Mouse (Mus musculus) layer of hippocampus, postnatal 14 days (tissue): ENCODE measurements at regions not wholly inside any gene's neighbourhood (a gene's known extent, or its start where the extent isn't known, plus 50 kb on each side); places are given as distances from the start of the nearest gene placed in this dataset.

Source experiments
- DNase-seq, 2 experiments: peaks; one replicate each; pipeline ENCODE4 v3.0.0; 2021 to 2022; ENCODE audit warnings: low spot score in 2 of 2, mixed read lengths in 1 of 2

- no peak for DNase-seq
These were observed 597.8 kb upstream of the Gm10131 start for GRCm38 (mm10) chr8:34709316-34709715.

DNA sequence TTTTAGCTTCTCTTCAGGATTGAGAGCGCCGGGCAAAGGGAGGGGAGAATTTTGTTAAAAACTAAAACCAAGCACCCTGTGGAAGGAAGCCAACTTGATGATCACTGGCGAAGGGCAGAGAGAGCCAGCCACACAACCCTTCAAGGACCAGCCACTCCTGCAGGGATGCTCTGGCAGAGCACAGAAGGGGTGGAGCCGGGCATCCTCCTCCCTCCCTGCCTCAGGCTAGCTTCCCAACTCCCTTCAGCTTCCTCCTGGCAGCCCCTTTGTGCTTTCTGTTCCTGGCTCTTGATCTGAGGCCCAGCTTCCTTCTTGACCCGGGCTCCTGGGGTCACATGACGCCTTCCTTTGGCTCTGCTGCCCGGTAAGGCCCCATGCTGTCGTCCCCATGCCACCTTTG, 591.8 kb upstream of the Gm10131 start:
- DNase-seq, result no peak

- DNase-seq, result no peak
These were observed 591.3 kb upstream of the Gm10131 start for GRCm38 (mm10) chr8:34702806-34703205.

- no peak for DNase-seq
These were observed 587.5 kb upstream of the Gm10131 start for GRCm38 (mm10) chr8:34699015-34699414.

DNA sequence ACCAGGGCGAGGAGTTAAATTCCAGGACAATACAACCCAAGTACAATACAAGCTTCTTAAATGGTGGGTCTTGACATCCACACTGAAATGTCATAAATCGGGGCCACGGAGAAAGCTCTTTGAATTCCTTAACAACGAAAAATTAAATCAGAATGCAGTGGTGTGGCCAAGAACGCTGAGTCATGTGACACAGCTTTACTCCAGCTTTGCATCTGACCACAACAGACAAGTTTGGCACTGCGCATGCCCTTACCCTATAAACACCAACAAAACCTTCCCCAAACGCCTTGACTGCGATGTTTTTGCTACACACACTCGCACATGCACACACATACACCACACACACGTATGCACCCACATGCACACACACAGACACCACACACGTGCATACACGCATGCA, 584.8 kb upstream of the Gm10131 start:
- DNase-seq, result no peak

DNA sequence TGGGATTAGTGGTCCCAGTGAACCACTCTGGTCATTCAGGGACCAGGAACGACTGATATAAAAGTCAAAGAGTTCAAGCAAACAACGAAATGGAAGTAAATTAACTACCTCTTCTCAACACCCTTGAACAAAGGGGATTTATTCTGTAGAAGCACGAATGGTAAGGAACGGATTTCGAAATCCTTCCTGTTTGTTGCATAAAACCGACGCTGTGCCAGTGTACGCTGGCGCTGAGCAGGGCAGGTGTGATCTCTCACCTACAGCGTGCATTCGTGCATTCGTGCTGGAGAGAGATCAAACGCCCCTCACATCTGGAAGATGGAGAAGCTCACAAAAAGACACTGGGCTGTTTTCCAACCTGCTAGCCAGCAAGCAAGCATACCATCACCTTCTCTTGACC, 581.1 kb upstream of the Gm10131 start:
- no peak for DNase-seq

DNA sequence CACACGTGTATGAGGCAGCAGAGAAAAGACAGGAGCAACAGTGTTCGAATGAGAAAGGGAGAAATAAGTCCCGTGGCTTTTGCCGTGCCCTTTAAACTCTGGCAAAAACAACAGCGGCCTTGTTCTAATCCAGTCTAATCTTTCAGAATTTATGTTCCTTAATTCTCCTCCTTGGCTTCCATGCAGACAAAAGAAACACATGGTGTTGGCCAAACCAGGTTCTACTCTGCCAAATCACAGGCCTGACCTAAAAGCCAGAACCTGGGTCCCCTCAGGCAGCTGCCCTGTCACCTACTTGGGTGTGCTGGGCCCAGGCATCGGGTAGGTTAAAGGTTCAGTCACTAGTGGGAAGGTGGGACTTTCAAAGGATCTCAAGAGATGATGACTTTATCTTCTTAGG, 580.2 kb upstream of the Gm10131 start:
- no peak for DNase-seq

DNA sequence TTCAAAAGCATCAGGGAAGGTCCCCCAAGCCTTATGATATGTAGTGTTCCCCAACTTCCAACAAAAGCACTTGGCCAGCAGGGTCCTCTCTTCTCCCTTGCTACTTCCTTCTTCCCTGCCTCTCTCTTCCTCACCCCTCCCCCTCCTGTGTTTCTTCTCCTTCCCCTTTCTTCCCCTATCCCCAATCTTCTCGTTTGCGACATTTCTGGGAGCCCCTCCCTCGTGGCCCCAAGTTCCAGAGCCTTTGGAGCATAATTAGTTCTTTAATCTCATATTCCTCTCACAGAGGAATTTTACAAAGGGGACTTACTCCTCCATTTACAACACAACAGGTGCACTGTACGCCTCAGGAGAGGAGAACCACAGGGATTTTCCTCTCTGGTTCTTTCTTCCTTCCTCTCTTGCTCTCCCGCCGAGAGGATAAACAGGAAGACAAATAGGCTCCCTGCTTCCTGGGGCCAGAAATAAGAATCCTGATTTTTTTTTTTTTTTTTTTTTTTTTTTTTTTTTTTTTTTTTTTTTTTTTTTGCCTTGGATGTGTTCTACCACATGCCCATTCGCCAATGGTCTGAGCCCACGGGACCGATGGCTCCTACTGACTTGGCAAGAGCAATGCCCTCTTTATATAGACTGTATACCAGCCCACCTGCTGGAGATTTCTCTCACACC, 578.4 kb upstream of the Gm10131 start:
- no peak for DNase-seq

DNA sequence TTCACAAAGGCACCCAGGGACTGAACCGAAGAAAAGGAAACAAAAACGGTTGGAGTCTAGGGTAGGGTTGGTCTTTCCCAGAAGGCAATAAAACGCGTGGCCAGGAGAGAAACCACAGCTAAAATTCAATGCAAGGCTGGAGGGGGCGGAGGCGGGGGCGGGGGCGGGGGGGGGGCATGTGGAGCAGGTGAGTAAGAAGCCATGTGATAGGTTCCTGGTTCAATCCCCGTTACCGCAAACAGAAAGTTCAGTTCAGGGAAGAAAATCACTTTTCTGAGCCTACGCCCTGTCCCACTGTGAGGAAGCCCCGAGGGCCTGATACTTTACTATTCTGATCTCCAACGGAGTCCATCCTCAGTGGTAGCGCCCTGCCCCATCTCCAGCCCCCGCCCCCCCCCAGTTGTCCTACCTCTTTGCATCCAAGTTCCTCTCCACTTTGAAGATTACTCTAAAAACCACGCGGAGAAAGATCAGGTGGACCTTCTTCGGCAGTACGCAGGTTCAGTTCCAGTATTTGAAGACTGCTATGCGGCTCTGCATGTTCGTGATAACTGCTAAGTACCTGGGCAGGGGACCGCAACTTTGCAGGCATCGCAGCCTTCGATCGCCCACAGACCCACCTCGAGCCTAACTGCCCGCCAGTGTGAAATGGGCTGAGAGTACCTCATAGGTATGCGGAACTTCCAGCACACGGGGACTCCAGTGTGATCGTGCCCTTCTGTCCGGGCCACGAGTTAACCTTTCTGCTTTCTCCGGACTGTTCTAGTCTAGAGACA, 577.7 kb upstream of the Gm10131 start:
- DNase-seq, result no peak

- DNase-seq, result peak in 1 of 2 experiments; percentile 31
These were observed 577.0 kb upstream of the Gm10131 start for GRCm38 (mm10) chr8:34688396-34689048.

DNA sequence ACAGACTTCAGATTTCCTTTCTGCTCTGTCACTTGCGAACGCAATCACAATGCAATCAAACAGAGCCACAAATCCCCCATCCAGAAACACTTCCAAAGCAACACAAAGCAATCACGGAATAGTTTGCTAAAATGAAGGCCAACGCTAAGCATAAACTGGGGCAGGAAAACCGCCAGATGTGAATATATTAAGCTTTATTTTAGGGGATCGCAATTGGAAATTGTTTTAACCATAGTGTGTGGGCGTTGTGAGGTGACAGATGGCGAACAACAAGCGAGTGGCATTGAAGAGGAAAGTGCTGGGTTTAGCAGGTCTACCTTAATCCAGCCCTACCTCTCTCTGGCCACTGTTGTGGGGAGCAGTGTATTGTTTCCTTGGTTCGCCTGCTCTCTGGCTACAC, 574.8 kb upstream of the Gm10131 start:
- DNase-seq, result no peak

DNA sequence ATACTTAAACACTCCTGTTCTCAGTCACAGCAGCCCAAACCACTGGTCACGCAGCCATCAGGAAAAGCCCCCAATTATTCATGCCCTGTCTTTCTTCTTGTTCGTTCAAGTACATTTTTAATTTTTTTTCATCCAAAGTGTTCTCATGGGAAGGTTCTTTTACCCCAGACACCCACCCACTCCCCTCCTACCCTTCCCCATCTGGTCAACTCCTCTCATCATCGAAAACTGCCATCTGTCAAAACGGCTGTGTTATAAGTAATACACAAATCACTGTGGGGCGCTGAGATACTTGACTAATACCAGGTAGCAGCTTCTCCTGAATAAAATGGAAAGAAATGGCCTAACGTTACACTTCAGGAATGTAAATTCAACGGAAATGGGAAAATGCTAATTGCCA, 573.1 kb upstream of the Gm10131 start:
- peak; percentile 43 to 84 for DNase-seq

GRCm38 (mm10) chr8:34683173-34683572, 571.6 kb upstream of the Gm10131 start:
- no peak for DNase-seq

- DNase-seq, result no peak
These were observed 570.7 kb upstream of the Gm10131 start for GRCm38 (mm10) chr8:34682221-34682620.

DNA sequence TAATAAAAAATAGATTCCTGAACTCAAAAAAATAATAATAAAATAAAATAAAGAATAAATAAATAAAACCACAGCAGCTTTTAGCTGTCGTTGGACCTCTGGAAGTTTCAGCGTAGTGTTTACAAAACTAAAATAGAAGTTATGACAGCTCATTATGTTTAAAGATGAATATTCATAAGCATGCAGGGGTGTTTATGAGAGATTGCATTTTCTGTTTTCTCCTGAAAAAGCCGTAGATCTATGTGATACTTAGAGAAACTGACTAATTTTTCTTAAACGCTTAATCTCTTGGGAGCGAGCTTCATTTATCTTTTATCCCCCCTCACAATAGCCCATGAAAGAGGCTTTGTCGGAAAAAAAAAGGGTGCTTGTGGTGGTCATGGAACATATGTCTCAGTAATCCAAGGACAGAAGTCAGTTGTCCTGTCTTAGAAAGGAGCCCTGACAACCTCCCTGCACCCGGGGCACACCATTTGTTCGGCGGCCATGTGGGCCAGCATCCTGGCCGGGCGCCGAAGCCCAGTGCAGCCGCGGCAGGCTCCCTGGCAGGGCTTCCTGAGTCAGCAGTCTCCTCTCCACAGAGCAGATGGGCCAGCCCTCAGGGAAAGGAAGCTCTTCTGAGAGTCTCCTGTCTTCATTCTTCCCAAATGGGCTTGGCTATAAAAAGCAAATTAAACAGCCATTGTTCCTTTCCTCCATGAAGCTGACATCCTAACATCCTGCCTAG, 568.2 kb upstream of the Gm10131 start:
- DNase-seq, result peak; percentile 59 to 70

GRCm38 (mm10) chr8:34678879-34679278, 567.3 kb upstream of the Gm10131 start:
- DNase-seq, result no peak

DNA sequence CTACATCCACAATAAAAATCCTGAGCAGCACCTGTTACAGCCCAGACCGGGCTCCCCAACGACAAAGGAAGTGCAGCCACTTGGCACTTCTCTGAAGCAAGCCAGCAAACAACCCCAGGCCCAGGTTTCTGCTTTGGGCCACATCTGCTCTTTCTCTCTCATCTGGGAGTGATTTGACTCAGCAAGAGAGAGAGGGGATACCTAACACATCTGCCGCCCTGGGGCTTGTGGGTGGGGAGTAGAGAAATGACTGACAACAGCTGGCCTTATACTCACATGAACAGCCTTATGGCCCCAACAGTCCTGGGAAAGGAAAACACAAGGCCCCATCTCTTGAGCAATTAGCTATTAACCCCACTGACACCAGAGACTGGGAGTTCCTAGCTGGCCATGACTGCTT, 560.2 kb upstream of the Gm10131 start:
- DNase-seq, result no peak

- no peak for DNase-seq
These were observed 559.6 kb upstream of the Gm10131 start for GRCm38 (mm10) chr8:34670930-34671715.

GRCm38 (mm10) chr8:34669146-34669545, 557.6 kb upstream of the Gm10131 start:
- no peak for DNase-seq

GRCm38 (mm10) chr8:34664429-34664828, 552.9 kb upstream of the Gm10131 start:
- DNase-seq, result no peak

DNA sequence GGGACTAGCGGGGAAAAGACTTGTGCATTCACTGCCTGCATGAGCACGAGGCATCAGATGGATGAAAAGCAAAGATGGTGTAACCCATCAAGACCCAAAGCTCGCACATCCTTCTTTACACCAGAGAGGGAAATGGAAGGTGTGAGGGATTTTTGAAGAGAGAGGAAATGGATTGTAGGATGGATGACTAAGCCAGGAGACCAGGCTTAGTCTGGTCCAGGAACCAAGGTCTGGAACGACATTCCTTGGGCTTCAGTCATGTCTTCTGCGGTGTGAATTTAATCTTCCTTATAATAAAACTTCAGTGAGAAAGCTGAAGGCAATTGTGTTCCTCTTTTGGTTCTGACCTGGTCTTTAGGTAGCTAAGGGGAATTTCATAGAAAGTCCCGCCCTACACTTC, 551.0 kb upstream of the Gm10131 start:
- DNase-seq, result no peak
